Mouse (Mus musculus): ENCODE results near the gene Tnfsf12. TPM values are rescaled to one million over a fixed set of nuclear protein-coding genes. Genes with fewer than 3 reads are reported as not detected.

The Tnfsf12 gene
- polyA plus RNA-seq, 1 experiment from 2014 or later, result 1.2 TPM

DNA sequence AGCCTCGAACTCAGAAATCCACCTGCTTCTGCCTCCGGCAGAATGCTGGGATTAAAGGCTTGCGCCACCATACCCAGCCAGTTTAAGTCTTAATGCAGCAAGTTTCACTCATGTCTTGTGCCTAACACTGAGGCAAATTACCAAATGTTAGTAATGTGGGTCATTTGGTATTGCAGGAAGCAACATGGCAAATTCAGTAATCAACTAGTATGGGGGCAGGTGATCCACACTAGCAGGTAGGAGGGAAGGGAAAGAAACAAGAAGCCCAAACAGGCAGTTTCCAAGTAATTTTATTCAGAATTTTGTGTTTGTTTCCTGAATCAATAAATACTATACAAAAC lies 29.0 kb downstream of the Tnfsf12 start:
- WGBS, result 89% methylated on average over 3 of the region's 3 CpGs
- H3K36me3 ChIP-seq, result peaks cover 83% of the 10 kb centered on the region
- H3K4me3 ChIP-seq, result no peak overlapping the region
- no peaks in the 10 kb centered on the region for H3K27me3 ChIP-seq (ENCODE audit: low read depth, poor library complexity, severe bottlenecking)
- no peaks in the 10 kb centered on the region for H3K9me3 ChIP-seq (replicated peaks)
- H3K27ac ChIP-seq (replicated peaks), result no peak overlapping the region
- no peak for DNase-seq (ENCODE audit: low spot score)
- peaks cover 37% of the 10 kb centered on the region for H3K4me1 ChIP-seq

DNA sequence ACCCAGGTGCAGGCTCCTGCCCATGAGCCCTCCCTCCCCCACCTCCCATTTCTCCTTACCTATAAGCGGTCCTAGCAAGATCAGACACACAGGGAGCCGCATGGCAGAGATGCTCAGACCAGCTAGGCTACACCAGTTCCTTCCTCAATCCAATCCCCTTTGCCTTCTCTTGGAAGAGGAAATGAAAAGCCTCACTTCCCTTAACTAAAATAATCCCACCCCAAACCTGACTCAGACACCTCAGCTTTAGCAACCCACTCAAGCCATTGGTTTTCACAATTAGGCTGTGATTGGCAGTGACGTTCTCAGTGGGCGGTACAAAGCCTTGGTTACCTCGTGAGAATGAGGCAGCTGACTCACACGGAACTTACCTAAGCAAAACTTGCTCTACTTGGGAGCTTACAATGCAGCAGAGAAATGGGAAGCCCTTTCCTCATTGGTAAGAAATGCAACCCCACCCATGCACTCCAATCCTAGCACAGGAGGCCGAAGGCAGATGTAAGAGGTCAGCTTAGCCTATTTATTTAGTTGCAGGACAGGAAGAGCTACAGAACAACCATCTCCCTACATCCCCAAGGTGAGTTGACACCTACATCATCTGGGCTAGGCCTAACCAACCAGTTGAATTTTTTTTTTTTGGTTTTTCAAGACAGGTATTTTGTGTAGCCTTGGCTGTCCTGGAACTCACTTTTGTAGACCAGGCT lies 29.5 kb downstream of the Tnfsf12 start, which contains the start of gene Cd68:
Gene Cd68, minus strand, starts transcription at position 193 of the 704 bp plus-strand sequence.
- no peak within 1 kb of the TSS for H3K27ac ChIP-seq (replicated peaks)
- H3K27me3 ChIP-seq (ENCODE audit: low read depth, poor library complexity, severe bottlenecking), result no peaks in the 10 kb centered on the region
- H3K4me1 ChIP-seq, result peaks cover 42% of the 10 kb centered on the region
- DNase-seq (ENCODE audit: low spot score), result no peak
- peak within 1 kb of the TSS; percentile 7; the same call in 1 of the 2 replicates for H3K4me3 ChIP-seq
- peaks cover 78% of the 10 kb centered on the region for H3K36me3 ChIP-seq
- 37% methylated on average over 7 of the region's 7 CpGs for WGBS
- no peaks in the 10 kb centered on the region for H3K9me3 ChIP-seq (replicated peaks)

DNA sequence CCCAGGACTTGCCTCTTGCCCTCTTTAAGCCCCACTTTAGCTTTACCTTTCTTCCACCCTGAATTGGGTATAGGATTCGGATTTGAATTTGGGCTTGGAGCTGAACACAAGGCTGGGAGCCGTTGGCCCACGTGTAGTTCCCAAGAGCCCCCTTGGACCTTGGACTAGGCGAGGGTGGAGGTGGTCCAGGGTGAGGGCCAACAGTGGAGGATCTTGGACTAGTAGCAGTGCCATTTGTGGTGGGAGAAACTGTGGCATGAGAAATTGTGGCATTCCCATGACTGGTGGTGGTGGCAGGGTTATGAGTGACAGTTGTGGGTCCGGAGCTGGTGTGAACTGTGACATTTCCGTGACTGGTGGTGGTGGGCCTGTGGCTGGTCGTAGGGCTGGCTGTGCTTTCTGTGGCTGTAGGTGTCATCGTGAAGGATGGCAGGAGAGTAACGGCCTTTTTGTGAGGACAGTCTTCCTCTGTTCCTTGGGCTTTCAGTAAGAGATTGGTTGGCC lies 30.1 kb downstream of the Tnfsf12 start:
- Histone ChIP-seq H3K36me3 (peaks cover 72% of the 10 kb centered on the region), H3K9me3 (replicated peaks) (no peaks in the 10 kb centered on the region), H3K27ac (replicated peaks) (no peak overlapping the region), H3K4me1 (peaks cover 42% of the 10 kb centered on the region), H3K27me3 (ENCODE audit: low read depth, poor library complexity, severe bottlenecking) (no peaks in the 10 kb centered on the region), H3K4me3 (0 out of 2 replicates have a peak overlapping the region, but pooled peaks have one; percentile 7)
- WGBS, result 84% methylated on average over 9 of the region's 9 CpGs
- DNase-seq (ENCODE audit: low spot score), result no peak

DNA sequence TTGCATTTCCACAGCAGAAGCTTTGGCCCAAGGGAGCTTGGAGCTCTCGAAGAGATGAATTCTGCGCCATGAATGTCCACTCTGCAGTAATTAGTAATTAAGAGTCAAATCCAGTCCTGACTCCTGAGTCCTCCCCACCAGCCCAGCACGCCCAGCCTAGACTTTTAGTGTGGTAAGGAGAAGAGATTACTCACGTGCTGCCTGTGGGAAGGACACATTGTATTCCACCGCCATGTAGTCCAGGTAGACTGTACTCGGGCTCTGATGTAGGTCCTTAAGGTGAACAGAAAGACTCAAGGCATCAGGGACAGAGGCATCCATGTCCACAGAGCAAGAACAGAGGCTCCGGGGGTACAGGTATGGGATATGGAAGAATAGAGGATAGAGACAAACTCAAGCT lies 30.8 kb downstream of the Tnfsf12 start:
- Histone ChIP-seq H3K4me3 (peak overlapping the region; percentile 7; the same call in 1 of the 2 replicates), H3K27me3 (ENCODE audit: low read depth, poor library complexity, severe bottlenecking) (no peaks in the 10 kb centered on the region), H3K9me3 (replicated peaks) (no peaks in the 10 kb centered on the region), H3K36me3 (peaks cover 72% of the 10 kb centered on the region), H3K27ac (replicated peaks) (no peak overlapping the region), H3K4me1 (peaks cover 35% of the 10 kb centered on the region)
- 92% methylated on average over 7 of the region's 7 CpGs for WGBS
- no peak for DNase-seq (ENCODE audit: low spot score)

DNA sequence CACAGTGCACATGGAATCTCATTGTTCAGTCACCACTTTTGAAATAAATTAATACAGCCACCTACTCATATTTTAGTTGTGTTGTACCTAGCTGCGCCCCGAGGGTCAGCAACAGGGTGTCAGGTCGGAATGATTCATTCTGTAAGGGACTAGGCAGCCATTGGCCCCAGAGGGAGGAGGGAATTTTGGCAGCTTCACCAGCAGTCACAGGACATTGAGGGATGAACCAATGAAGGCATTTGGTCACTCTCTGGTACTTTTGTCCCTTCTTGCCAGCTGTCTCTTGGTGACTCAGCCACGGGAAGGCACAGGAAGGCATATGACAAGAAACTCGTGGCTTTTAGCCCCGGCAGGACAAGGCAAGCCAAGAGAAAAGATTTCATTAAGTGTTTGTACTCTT lies 31.9 kb downstream of the Tnfsf12 start:
- WGBS, result 90% methylated on average over 6 of the region's 6 CpGs
- Histone ChIP-seq H3K4me1 (peaks cover 26% of the 10 kb centered on the region), H3K27ac (replicated peaks) (peak overlapping the region; percentile 96), H3K4me3 (peak overlapping the region; percentile 66; the same call in 1 of the 2 replicates), H3K9me3 (replicated peaks) (no peaks in the 10 kb centered on the region), H3K27me3 (ENCODE audit: low read depth, poor library complexity, severe bottlenecking) (no peaks in the 10 kb centered on the region), H3K36me3 (peaks cover 71% of the 10 kb centered on the region)
- DNase-seq (ENCODE audit: low spot score), result no peak

- peaks cover 71% of the 10 kb centered on the region for H3K36me3 ChIP-seq
- 68% methylated on average over 13 of the region's 13 CpGs for WGBS
These were observed 32.5 kb downstream of the Tnfsf12 start for GRCm38 (mm10) chr11:69662967-69663671.

DNA sequence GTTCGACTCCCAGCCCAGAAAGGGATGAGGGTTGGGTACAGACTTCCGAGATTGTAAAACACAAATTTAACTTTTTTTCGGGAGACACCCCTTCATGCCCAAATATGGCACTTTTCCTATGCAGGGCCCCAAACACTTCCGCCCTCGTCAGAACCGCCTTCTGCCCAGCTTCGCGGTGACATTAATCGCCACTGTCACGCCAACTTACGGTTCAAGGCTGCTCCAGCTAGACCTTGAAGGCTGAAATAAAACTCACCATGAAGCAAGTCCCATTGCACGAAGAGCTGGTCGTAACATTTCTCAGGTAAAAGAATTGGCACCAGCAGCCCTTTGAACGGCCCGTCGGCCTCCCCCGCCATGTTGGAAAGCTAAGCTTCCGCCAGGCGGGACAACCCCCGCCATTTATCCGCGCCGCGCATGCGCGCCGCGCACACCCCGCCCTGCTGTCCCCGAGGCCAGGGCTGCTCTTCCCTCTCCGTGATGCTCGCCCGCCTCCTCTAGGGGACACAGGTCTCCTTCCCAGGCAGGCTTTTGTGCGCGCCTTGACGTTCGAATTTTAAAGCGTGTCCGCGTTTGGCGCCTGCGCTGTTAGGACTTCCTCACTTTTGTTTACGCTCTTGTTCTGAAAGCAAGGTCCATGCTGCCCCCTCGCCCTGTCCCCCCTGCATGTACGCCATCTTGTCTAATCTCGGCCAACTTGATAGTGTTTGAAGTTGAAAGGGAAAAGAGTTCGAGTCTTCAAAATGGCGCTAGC lies 33.3 kb downstream of the Tnfsf12 start, which contains the start of gene Mpdu1:
Gene Mpdu1, minus strand, starts transcription at position 430 of the 754 bp plus-strand sequence.
- DNase-seq (ENCODE audit: low spot score), result peak; percentile 97
- Histone ChIP-seq H3K27ac (replicated peaks) (peak within 1 kb of the TSS; percentile 96), H3K4me1 (peaks cover 25% of the 10 kb centered on the region), H3K27me3 (ENCODE audit: low read depth, poor library complexity, severe bottlenecking) (no peaks in the 10 kb centered on the region), H3K9me3 (replicated peaks) (no peaks in the 10 kb centered on the region), H3K36me3 (peaks cover 71% of the 10 kb centered on the region), H3K4me3 (peak within 1 kb of the TSS; percentile 66)
- WGBS, result under 1% methylated on average over 48 of the region's 48 CpGs

More at GRCm38 (mm10) chr11:69662967-69663671, 32.5 kb downstream of the Tnfsf12 start:
- Histone ChIP-seq H3K9me3 (replicated peaks) (no peaks in the 10 kb centered on the region), H3K4me3 (peak overlapping the region; percentile 66), H3K27me3 (ENCODE audit: low read depth, poor library complexity, severe bottlenecking) (no peaks in the 10 kb centered on the region), H3K4me1 (peaks cover 25% of the 10 kb centered on the region), H3K27ac (replicated peaks) (peak overlapping the region; percentile 96)
- DNase-seq (ENCODE audit: low spot score), result no peak

- 89% methylated on average over 3 of the region's 3 CpGs for WGBS
- peaks cover 72% of the 10 kb centered on the region for H3K36me3 ChIP-seq
These were observed 34.3 kb downstream of the Tnfsf12 start for GRCm38 (mm10) chr11:69661221-69661881.

DNA sequence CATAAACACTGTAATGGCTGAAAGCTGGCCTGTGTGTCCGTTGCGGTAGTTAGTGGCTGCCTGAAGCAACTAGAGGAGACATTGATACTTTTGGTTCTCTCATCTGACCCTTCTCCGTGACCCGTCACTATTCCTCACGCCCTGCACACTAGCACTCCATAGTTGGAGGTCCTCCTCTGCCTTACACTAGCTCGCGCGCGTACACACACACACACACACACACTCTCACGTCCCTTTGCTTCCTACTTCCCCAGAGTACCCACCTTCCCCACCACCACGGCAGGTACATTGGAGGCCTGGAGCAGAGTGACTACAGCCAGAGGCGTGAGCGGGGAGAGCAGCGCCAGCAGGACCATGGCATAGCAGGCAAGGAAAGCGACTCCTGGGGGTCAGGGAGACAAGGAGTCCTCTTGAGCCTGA lies 38.2 kb downstream of the Tnfsf12 start:
- DNase-seq (ENCODE audit: low spot score), result no peak
- H3K4me1 ChIP-seq, result peaks cover 50% of the 10 kb centered on the region
- H3K9me3 ChIP-seq (replicated peaks), result no peaks in the 10 kb centered on the region
- no peaks in the 10 kb centered on the region for H3K27me3 ChIP-seq (ENCODE audit: low read depth, poor library complexity, severe bottlenecking)
- 86% methylated on average over 15 of the region's 15 CpGs for WGBS
- peaks cover 76% of the 10 kb centered on the region for H3K36me3 ChIP-seq
- H3K4me3 ChIP-seq, result no peak overlapping the region
- no peak overlapping the region for H3K27ac ChIP-seq (replicated peaks)

More at GRCm38 (mm10) chr11:69661221-69661881, 34.3 kb downstream of the Tnfsf12 start:
- Histone ChIP-seq H3K27ac (replicated peaks) (peak overlapping the region; percentile 96), H3K9me3 (replicated peaks) (no peaks in the 10 kb centered on the region), H3K4me3 (peak overlapping the region; percentile 66), H3K27me3 (ENCODE audit: low read depth, poor library complexity, severe bottlenecking) (no peaks in the 10 kb centered on the region), H3K4me1 (peaks cover 31% of the 10 kb centered on the region)
- no peak for DNase-seq (ENCODE audit: low spot score)

DNA sequence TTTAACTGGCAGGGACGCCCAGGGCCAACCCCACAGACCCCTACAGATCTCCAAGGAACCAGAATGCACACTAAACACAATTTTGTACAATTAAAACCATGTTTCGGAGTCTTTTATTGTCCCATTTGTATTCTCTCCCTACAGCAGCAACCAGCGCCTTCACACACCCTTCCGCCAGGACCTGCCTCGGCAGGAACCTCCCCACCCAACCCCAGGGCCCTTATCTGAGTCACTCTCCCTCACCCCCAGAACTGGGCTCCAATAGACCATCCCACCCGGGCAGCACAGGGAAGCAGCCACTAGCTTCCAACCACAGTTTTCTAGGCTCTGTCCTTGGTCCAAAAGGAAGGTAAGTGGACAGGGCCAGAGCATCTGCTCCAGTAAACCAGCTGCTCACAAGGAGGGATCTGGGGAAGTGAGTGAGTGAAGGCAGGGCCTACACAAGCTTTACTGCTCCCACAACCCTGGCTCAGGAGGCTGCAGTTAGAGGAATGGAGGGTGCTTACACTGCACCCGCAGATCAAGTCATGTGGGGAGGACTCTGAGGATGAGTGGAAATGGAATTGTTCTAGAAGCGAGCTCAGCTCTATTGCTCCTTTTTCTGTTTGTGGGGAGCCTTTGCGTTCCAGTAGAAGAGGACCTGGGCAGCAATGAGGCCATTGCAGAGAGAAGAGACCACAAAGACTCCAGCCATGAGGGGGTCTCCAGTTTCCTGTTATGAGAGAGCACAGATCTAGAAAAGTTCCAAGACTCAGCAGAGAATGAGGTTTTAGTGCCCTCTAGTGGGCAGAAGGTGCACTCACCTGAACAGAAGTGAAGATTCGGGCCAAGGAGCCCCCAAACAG lies 38.8 kb downstream of the Tnfsf12 start:
- Histone ChIP-seq H3K9me3 (replicated peaks) (no peaks in the 10 kb centered on the region), H3K36me3 (peaks cover 83% of the 10 kb centered on the region), H3K27ac (replicated peaks) (no peak overlapping the region), H3K27me3 (ENCODE audit: low read depth, poor library complexity, severe bottlenecking) (no peaks in the 10 kb centered on the region), H3K4me3 (peak overlapping the region; percentile 11; the same call in 1 of the 2 replicates), H3K4me1 (peaks cover 49% of the 10 kb centered on the region)
- 83% methylated on average over 10 of the region's 10 CpGs for WGBS
- DNase-seq (ENCODE audit: low spot score), result peak; percentile 65

GRCm38 (mm10) chr11:69656065-69656455 lies 39.6 kb downstream of the Tnfsf12 start:
- WGBS, result 83% methylated on average over 5 of the region's 5 CpGs
- no peaks in the 10 kb centered on the region for H3K27me3 ChIP-seq (ENCODE audit: low read depth, poor library complexity, severe bottlenecking)
- DNase-seq (ENCODE audit: low spot score), result no peak
- 0 out of 2 replicates have a peak overlapping the region, but pooled peaks have one; percentile 6 for H3K27ac ChIP-seq (replicated peaks)
- H3K4me3 ChIP-seq, result no peak overlapping the region; the same call in 1 of the 2 replicates
- H3K9me3 ChIP-seq (replicated peaks), result no peaks in the 10 kb centered on the region
- peaks cover 91% of the 10 kb centered on the region for H3K36me3 ChIP-seq
- peaks cover 42% of the 10 kb centered on the region for H3K4me1 ChIP-seq

Measured in midbrain, embryonic 10.5 days (tissue).